7 mouse cellular contexts compared by ENCODE assay signal in the genomic region with DNA sequence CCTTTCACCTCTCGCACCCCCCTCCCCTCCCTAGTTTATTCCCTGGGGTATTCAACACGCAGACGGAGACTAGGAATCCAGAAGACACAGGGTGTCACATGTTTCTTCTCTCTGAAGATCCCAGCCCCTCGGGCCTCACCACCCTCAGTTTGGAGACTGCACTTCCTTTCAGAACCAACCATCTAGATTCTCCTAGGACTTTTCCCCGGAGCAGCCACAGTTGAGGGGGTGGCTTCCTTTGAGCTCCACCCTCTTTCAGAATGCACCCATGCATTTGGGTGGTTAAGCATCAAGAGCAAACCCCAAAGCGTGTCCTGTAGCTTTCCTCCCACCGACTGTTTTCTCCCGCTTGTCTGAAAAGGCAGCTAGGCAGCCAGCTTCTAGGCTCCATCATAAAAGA. TPM values are rescaled to one million over a fixed set of nuclear protein-coding genes. Genes with fewer than 3 reads are reported as not detected.
DNase-seq lines count a peak whose midpoint lies in the region; ATAC-seq lines count a peak whose summit lies in the region.

No protein-coding gene starts in this region.

- peak overlapping the region; percentile 99 for H3K4me2 ChIP-seq in neural tube, embryonic 12.5 days (replicated peaks)
- peak overlapping the region; percentile 94 for H3K4me2 ChIP-seq in forebrain, embryonic 14.5 days (ENCODE audit: low read length)
- peak overlapping the region; percentile 100 for H3K4me2 ChIP-seq in stomach, embryonic 16.5 days (ENCODE audit: low read depth, low read length)

- peaks cover 90% of the 10 kb centered on the region for H3K27me3 ChIP-seq in neural tube, embryonic 12.5 days (replicated peaks)
- H3K27me3 ChIP-seq in forebrain, embryonic 14.5 days (replicated peaks; ENCODE audit: control insufficient read depth, insufficient read depth, low read length) = peaks cover 28% of the 10 kb centered on the region
- peaks cover 58% of the 10 kb centered on the region for H3K27me3 ChIP-seq in stomach, embryonic 16.5 days (ENCODE audit: control insufficient read depth, insufficient read depth, low read length)

- DNase-seq in neural tube, embryonic 10.5 days (ENCODE audit: extremely low spot score, low spot score) = no peak
- DNase-seq in forebrain, embryonic 14.5 days (ENCODE audit: low spot score) = no peak
- DNase-seq in left cerebral cortex, postnatal 36 days (ENCODE audit: low spot score in 2 of 2) = peak; percentile 61 to 67
- no peak for DNase-seq in thymus, postnatal 4 days
- no peak for DNase-seq in cerebellum, adult 11 months

- no peaks in the 10 kb centered on the region for H3K9me3 ChIP-seq in neural tube, embryonic 12.5 days
- no peaks in the 10 kb centered on the region for H3K9me3 ChIP-seq in forebrain, embryonic 14.5 days (replicated peaks; ENCODE audit: control insufficient read depth, low read length)
- H3K9me3 ChIP-seq in stomach, embryonic 16.5 days (replicated peaks; ENCODE audit: control insufficient read depth, low read length) = no peaks in the 10 kb centered on the region

- no peak for ATAC-seq in neural tube, embryonic 12.5 days (ENCODE audit: low FRiP score, low read depth)
- no peak for ATAC-seq in forebrain, embryonic 14.5 days
- ATAC-seq in stomach, embryonic 16.5 days (ENCODE audit: insufficient read depth, low FRiP score) = no peak

- no peak overlapping the region for H3K27ac ChIP-seq in neural tube, embryonic 12.5 days
- no peak overlapping the region for H3K27ac ChIP-seq in forebrain, embryonic 14.5 days (ENCODE audit: low read depth, low read length)
- H3K27ac ChIP-seq in stomach, embryonic 16.5 days (ENCODE audit: low read length) = no peak overlapping the region

- WGBS in neural tube, embryonic 12.5 days = 6% methylated on average over 8 of the region's 8 CpGs
- 13% methylated on average over 8 of the region's 8 CpGs for WGBS in forebrain, embryonic 14.5 days
- WGBS in stomach, embryonic 16.5 days = 11% methylated on average over 8 of the region's 8 CpGs

- H3K4me3 ChIP-seq in neural tube, embryonic 12.5 days = peak overlapping the region; percentile 61
- peak overlapping the region; percentile 70 for H3K4me3 ChIP-seq in forebrain, embryonic 14.5 days (ENCODE audit: low read depth, low read length)
- no peak overlapping the region for H3K4me3 ChIP-seq in stomach, embryonic 16.5 days (replicated peaks; ENCODE audit: low read length)

- peaks cover 10% of the 10 kb centered on the region; the same call in 1 of the 2 replicates for H3K4me1 ChIP-seq in neural tube, embryonic 12.5 days
- peaks cover 5% of the 10 kb centered on the region for H3K4me1 ChIP-seq in forebrain, embryonic 14.5 days (ENCODE audit: control insufficient read depth, insufficient read depth, low read length)
- peaks cover 22% of the 10 kb centered on the region for H3K4me1 ChIP-seq in stomach, embryonic 16.5 days (ENCODE audit: control insufficient read depth, insufficient read depth, low read length)

- intact Hi-C loops in left cerebral cortex, postnatal 36 days (cut with DNase I) = no loop called here

- no peaks in the 10 kb centered on the region for H3K36me3 ChIP-seq in neural tube, embryonic 12.5 days
- H3K36me3 ChIP-seq in forebrain, embryonic 14.5 days (ENCODE audit: control insufficient read depth, insufficient read depth, low read length) = no peaks in the 10 kb centered on the region
- no peaks in the 10 kb centered on the region for H3K36me3 ChIP-seq in stomach, embryonic 16.5 days (ENCODE audit: control insufficient read depth, insufficient read depth, low read length)

- H3K9ac ChIP-seq in neural tube, embryonic 12.5 days = no peak overlapping the region
- H3K9ac ChIP-seq in forebrain, embryonic 14.5 days (ENCODE audit: low read length) = peak overlapping the region; percentile 83
- 0 out of 2 replicates have a peak overlapping the region, but pooled peaks have one; percentile 2 for H3K9ac ChIP-seq in stomach, embryonic 16.5 days (ENCODE audit: low read length)

RNA-seq across cellular contexts. Expression of a gene that starts 1.6 kb away (rescaled TPM):
- 9.8 and 10.0 TPM in 2 replicates for polyA plus RNA-seq in neural tube, embryonic 12.5 days (2016; fragmentation: Nextera tagmentation; extraction: Ambion mirVana)
- polyA plus RNA-seq in forebrain, embryonic 14.5 days (2014; fragmentation: Nextera tagmentation; extraction: Ambion mirVana) = 22.6 and 28.0 TPM in 2 replicates
- total RNA-seq in left cerebral cortex, postnatal 36 days (2021) = 100 to 1,000 TPM; 179 to 184 TPM
- 4.0 and 4.2 TPM in 2 replicates for polyA plus RNA-seq in stomach, embryonic 16.5 days (2015; fragmentation: Nextera tagmentation; extraction: Ambion mirVana)

RNA-seq across cellular contexts. Expression of a gene that starts 10.9 kb away (rescaled TPM):
- 17.0 and 19.1 TPM in 2 replicates for polyA plus RNA-seq in neural tube, embryonic 12.5 days (2016; fragmentation: Nextera tagmentation; extraction: Ambion mirVana)
- 8.4 and 9.8 TPM in 2 replicates for polyA plus RNA-seq in forebrain, embryonic 14.5 days (2014; fragmentation: Nextera tagmentation; extraction: Ambion mirVana)
- total RNA-seq in left cerebral cortex, postnatal 36 days (2021) = 10 to 100 TPM; 33.3 to 52.7 TPM
- polyA plus RNA-seq in stomach, embryonic 16.5 days (2015; fragmentation: Nextera tagmentation; extraction: Ambion mirVana) = 9.3 and 12.8 TPM in 2 replicates

RNA-seq across cellular contexts. Expression of a gene that starts 32.7 kb away (rescaled TPM):
- polyA plus RNA-seq in neural tube, embryonic 12.5 days (2016; fragmentation: Nextera tagmentation; extraction: Ambion mirVana) = 91.5 and 99.8 TPM in 2 replicates
- polyA plus RNA-seq in forebrain, embryonic 14.5 days (2014; fragmentation: Nextera tagmentation; extraction: Ambion mirVana) = 96.5 and 105 TPM in 2 replicates
- 100 to 1,000 TPM; 153 to 170 TPM for total RNA-seq in left cerebral cortex, postnatal 36 days (2021)
- polyA plus RNA-seq in stomach, embryonic 16.5 days (2015; fragmentation: Nextera tagmentation; extraction: Ambion mirVana) = 140 and 156 TPM in 2 replicates

RNA-seq across cellular contexts. Expression of a gene that starts 41.5 kb away (rescaled TPM):
- polyA plus RNA-seq in neural tube, embryonic 12.5 days (2016; fragmentation: Nextera tagmentation; extraction: Ambion mirVana) = 151 and 156 TPM in 2 replicates
- polyA plus RNA-seq in forebrain, embryonic 14.5 days (2014; fragmentation: Nextera tagmentation; extraction: Ambion mirVana) = 178 and 181 TPM in 2 replicates
- 10 to 100 TPM; 55.2 to 63.9 TPM for total RNA-seq in left cerebral cortex, postnatal 36 days (2021)
- 114 and 115 TPM in 2 replicates for polyA plus RNA-seq in stomach, embryonic 16.5 days (2015; fragmentation: Nextera tagmentation; extraction: Ambion mirVana)

RNA-seq across cellular contexts. Expression of a gene that starts 51.4 kb away (rescaled TPM):
- polyA plus RNA-seq in neural tube, embryonic 12.5 days (2016; fragmentation: Nextera tagmentation; extraction: Ambion mirVana) = 15.1 and 15.3 TPM in 2 replicates
- polyA plus RNA-seq in forebrain, embryonic 14.5 days (2014; fragmentation: Nextera tagmentation; extraction: Ambion mirVana) = 10.2 and 14.8 TPM in 2 replicates
- 10 to 100 TPM in 1 of 2 experiments, 1 to 10 TPM in 1; 8.3 to 13.4 TPM for total RNA-seq in left cerebral cortex, postnatal 36 days (2021)
- 10.6 and 12.9 TPM in 2 replicates for polyA plus RNA-seq in stomach, embryonic 16.5 days (2015; fragmentation: Nextera tagmentation; extraction: Ambion mirVana)

Comparison
In these comparisons a context has a peak if more than half of its experiments do, and no peak if none do; other contexts are left out.
1. DNase-seq: peak in left cerebral cortex, postnatal 36 days (2 of 2); none in neural tube, embryonic 10.5 days (single experiment), forebrain, embryonic 14.5 days (single experiment), thymus, postnatal 4 days (single experiment) and cerebellum, adult 11 months (single experiment).
2. Peak in every context shown above with its lines, with median percentiles within 50 percentile points of each other: H3K4me2 ChIP-seq.